Mouse (Mus musculus) heart, postnatal 0 days (tissue): ENCODE data around the gene Cemip2. TPM values are rescaled to one million over a fixed set of nuclear protein-coding genes. Genes with fewer than 3 reads are reported as not detected.
A peak's percentile ranks its signal among the peaks of the same experiment; 100 is the strongest.

Source experiments
- ATAC-seq: fragments of 200-750 bp; cut with Nextera tagmentation; 2 replicates; pipeline ENCODE4 v1.8.0; 2017; ENCODE audit warnings: low read depth, moderate number of reproducible peaks, moderate library complexity; ENCODE audit not compliant: insufficient read depth
- DNase-seq: peaks from one replicate; pipeline ENCODE4 v3.0.0-alpha.2; 2016; ENCODE audit warnings: low spot score
- H3K27ac ChIP-seq: fragments of 300-500 bp; sonication (generic); 2 replicates; pipeline ENCODE4 v1.5.1; 2014; ENCODE audit warnings: low read depth, mild to moderate bottlenecking
- H3K27me3 ChIP-seq: fragments of 300-500 bp; sonication (generic); 2 replicates; pipeline ENCODE4 v1.6.1; 2014; ENCODE audit warnings: low read length, mixed read lengths; ENCODE audit not compliant: control insufficient read depth, insufficient read depth
- H3K36me3 ChIP-seq: fragments of 300-500 bp; sonication (generic); replicated peaks from 2 replicates; pipeline ENCODE4 v1.6.1; 2014; ENCODE audit warnings: low read length, mixed read lengths; ENCODE audit not compliant: control insufficient read depth, insufficient read depth
- H3K4me1 ChIP-seq: fragments of 300-500 bp; sonication (generic); 2 replicates; pipeline ENCODE4 v1.6.1; 2014; ENCODE audit warnings: antibody characterized with exemption; ENCODE audit not compliant: control insufficient read depth, insufficient read depth
- H3K4me2 ChIP-seq: fragments of 300-500 bp; sonication (generic); 2 replicates; pipeline ENCODE4 v1.6.1; 2014; ENCODE audit warnings: low read depth, mild to moderate bottlenecking, low read length, moderate library complexity
- H3K4me3 ChIP-seq: fragments of 300-500 bp; sonication (generic); 2 replicates; pipeline ENCODE4 v1.5.1; 2014; ENCODE audit warnings: low read depth, low read length
- H3K9ac ChIP-seq: fragments of 300-500 bp; sonication (generic); replicated peaks from 2 replicates; pipeline ENCODE4 v1.6.1; 2014; ENCODE audit warnings: low read depth, low read length, mixed read lengths
- H3K9me3 ChIP-seq: fragments of 300-500 bp; sonication (generic); replicated peaks from 2 replicates; pipeline ENCODE4 v1.6.1; 2016; ENCODE audit warnings: low read length; ENCODE audit not compliant: control insufficient read depth
- CTCF ChIP-seq: IDR thresholded peaks from 2 replicates; pipeline ENCODE4 v1.5.1; 2016; ENCODE audit warnings: antibody characterized with exemption, control low read depth, low read depth
- EP300 ChIP-seq: IDR thresholded peaks from 2 replicates; pipeline ENCODE4 v1.6.1; 2016; ENCODE audit warnings: antibody characterized with exemption, low read depth
- WGBS: fragments of 180-500 bp; shearing (Covaris S2); extraction: QIAGEN DNeasy Blood & Tissue Kit; methylation state at CpG from one replicate; pipeline ENCODE4 v1.1.7; 2014; 5-methylcytosine and 5-hydroxymethylcytosine counted together
- polyA plus RNA-seq: library from polyadenylated mRNA; unstranded; fragments of >200 nt; fragmentation: Nextera tagmentation; extraction: Ambion mirVana; gene quantifications from 2 replicates; pipeline ENCODE4 v1.2.1, GENCODE M21; 2015
- total RNA-seq: library from RNA; depleted of rRNA; stranded (reverse); fragments of >200 nt; gene quantifications from 2 replicates; pipeline ENCODE4 v1.2.3, GENCODE M21; 2014; ENCODE audit warnings: low replicate concordance

Cemip2 gene
- total and polyA plus RNA-seq, 2 experiments from 2014 or later = 20.2 to 58.8 TPM

GRCm38 (mm10) chr19:21850721-21851120 is 72.6 kb downstream of the Cemip2 start:
- no peak for ATAC-seq
- no peak for TF ChIP-seq CTCF
- TF ChIP-seq EP300 = no peak
- Histone ChIP-seq H3K9ac (no peak overlapping the region), H3K27ac (no peak overlapping the region), H3K4me2 (no peak overlapping the region), H3K27me3 (no peaks in the 10 kb centered on the region), H3K36me3 (peaks cover 81% of the 10 kb centered on the region), H3K4me3 (no peak overlapping the region), H3K4me1 (no peaks in the 10 kb centered on the region), H3K9me3 (no peaks in the 10 kb centered on the region; the same call in 1 of the 2 replicates)
- no peak for DNase-seq
- 80% methylated on average over 10 of the region's 10 CpGs for WGBS

GRCm38 (mm10) chr19:21854526-21855228 is 76.5 kb downstream of the Cemip2 start:
- peaks cover 6% of the 10 kb centered on the region; the same call in 1 of the 2 replicates for H3K4me1 ChIP-seq
- H3K9me3 ChIP-seq = no peaks in the 10 kb centered on the region; the same call in 1 of the 2 replicates
- TF ChIP-seq CTCF (no peak), EP300 (no peak)
- WGBS = 76% methylated on average over 5 of the region's 5 CpGs
- no peak for ATAC-seq
- no peak overlapping the region for H3K4me2 ChIP-seq
- peak overlapping the region; percentile 20; the same call in 1 of the 2 replicates for H3K27ac ChIP-seq
- H3K9ac ChIP-seq = no peak overlapping the region
- DNase-seq = no peak
- no peak overlapping the region for H3K4me3 ChIP-seq
- no peaks in the 10 kb centered on the region for H3K27me3 ChIP-seq
- H3K36me3 ChIP-seq = peaks cover 70% of the 10 kb centered on the region

- Histone ChIP-seq H3K27me3 (no peaks in the 10 kb centered on the region), H3K4me1 (peaks cover 6% of the 10 kb centered on the region; the same call in 1 of the 2 replicates), H3K36me3 (peaks cover 69% of the 10 kb centered on the region), H3K9ac (no peak overlapping the region), H3K4me3 (no peak overlapping the region), H3K27ac (no peak overlapping the region), H3K9me3 (no peaks in the 10 kb centered on the region; the same call in 1 of the 2 replicates), H3K4me2 (no peak overlapping the region)
- TF ChIP-seq EP300 = no peak
- no peak for TF ChIP-seq CTCF
- no peak for DNase-seq
- WGBS = 54% methylated on average over 8 of the region's 8 CpGs
- ATAC-seq = no peak
Observed at GRCm38 (mm10) chr19:21855421-21856128, 77.4 kb downstream of the Cemip2 start.

- H3K4me2 ChIP-seq = no peak overlapping the region
- H3K9me3 ChIP-seq = no peaks in the 10 kb centered on the region; the same call in 1 of the 2 replicates
- H3K27me3 ChIP-seq = no peaks in the 10 kb centered on the region
- DNase-seq (no peak), ATAC-seq (peak; percentile 14; the same call in 1 of the 2 replicates)
- no peak for TF ChIP-seq CTCF
- no peak for TF ChIP-seq EP300
- H3K27ac ChIP-seq = no peak overlapping the region
- no peak overlapping the region for H3K9ac ChIP-seq
- peaks cover 51% of the 10 kb centered on the region for H3K36me3 ChIP-seq
- WGBS = 33% methylated on average over 12 of the region's 12 CpGs
- peaks cover 6% of the 10 kb centered on the region; the same call in 1 of the 2 replicates for H3K4me1 ChIP-seq
- H3K4me3 ChIP-seq = no peak overlapping the region
Observed at GRCm38 (mm10) chr19:21858846-21859521, 80.8 kb downstream of the Cemip2 start.

GRCm38 (mm10) chr19:21860132-21860531 is 82.0 kb downstream of the Cemip2 start:
- H3K36me3 ChIP-seq = peaks cover 42% of the 10 kb centered on the region
- no peak overlapping the region for H3K27ac ChIP-seq
- H3K4me2 ChIP-seq = no peak overlapping the region
- ATAC-seq = no peak
- 82% methylated on average over 5 of the region's 5 CpGs for WGBS
- no peak overlapping the region for H3K9ac ChIP-seq
- no peak for DNase-seq
- H3K27me3 ChIP-seq = no peaks in the 10 kb centered on the region
- TF ChIP-seq EP300 (no peak), CTCF (no peak)
- H3K4me3 ChIP-seq = no peak overlapping the region
- peaks cover 6% of the 10 kb centered on the region; the same call in 1 of the 2 replicates for H3K4me1 ChIP-seq
- H3K9me3 ChIP-seq = no peaks in the 10 kb centered on the region
